Mouse (Mus musculus): ENCODE data around the gene Slc22a23. TPM values are rescaled to one million over a fixed set of nuclear protein-coding genes. Genes with fewer than 3 reads are reported as not detected.

The Slc22a23 gene
- polyA plus RNA-seq, 1 experiment from 2014 or later, result 27.0 TPM

Other genes starting within 250 kb of the Slc22a23 start
- 682 and 716 TPM in 2 replicates for gene Tubb2b, start 214.7 kb downstream of the Slc22a23 start, polyA plus RNA-seq (2014; fragmentation: Nextera tagmentation; extraction: Ambion mirVana)
- gene Psmg4, start 182.2 kb downstream of the Slc22a23 start, polyA plus RNA-seq (2014; fragmentation: Nextera tagmentation; extraction: Ambion mirVana), result 73.3 and 87.0 TPM in 2 replicates